8 mouse cellular contexts compared by ENCODE assay signal in the genomic region with DNA sequence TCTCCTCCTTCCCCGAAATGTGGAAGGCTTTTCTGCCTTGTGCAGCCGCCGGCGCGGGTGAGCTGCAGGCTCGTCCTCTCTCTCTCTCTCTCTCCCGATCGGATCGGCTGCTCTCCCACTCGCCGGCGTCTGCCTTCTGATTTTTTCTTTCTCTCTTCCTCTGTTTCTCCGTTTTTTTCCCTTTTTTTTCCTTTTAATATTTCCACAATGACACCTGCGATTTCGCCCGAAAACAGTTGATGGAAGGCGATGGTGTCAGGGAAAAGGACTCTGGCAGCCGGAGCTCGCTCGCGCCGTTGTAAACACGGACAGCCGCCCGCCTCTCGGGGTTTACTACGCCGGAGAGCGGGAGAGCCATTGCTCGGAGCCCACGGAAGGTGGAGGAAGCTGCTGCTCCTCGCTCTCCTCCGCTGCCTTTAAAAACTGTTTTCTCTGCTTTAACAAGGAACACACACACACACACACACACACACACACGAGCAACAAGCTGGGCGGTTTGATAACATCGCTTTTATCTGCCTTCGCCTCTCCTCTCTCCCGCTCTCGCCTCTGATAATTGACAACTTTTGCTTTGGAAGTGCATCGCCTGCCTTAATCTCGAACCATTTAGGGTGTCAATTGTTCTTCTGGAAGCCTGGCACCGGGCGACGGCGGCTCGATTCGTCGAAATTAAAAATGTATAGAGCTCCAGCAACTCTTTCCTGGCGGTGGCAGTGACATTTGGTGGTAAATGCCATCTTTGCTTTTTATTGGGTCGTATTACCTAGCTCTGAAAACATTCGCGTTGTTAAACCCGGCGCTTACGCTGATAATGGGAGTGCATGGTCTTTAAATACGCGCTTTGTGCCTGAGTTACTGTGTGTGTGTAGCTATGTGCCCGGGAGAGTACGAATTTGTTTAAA. TPM values are rescaled to one million over a fixed set of nuclear protein-coding genes. Genes with fewer than 3 reads are reported as not detected.
DNase-seq lines count a peak whose midpoint lies in the region; ATAC-seq and TF ChIP-seq lines count a peak whose summit lies in the region.

No protein-coding gene starts in this region.

- H3K4me2 ChIP-seq in forebrain, embryonic 16.5 days (ENCODE audit: low read length): peak overlapping the region; percentile 71
- peak overlapping the region; percentile 81 for H3K4me2 ChIP-seq in intestine, embryonic 15.5 days (replicated peaks)
- peak overlapping the region; percentile 69 for H3K4me2 ChIP-seq in liver, embryonic 12.5 days

- H3K27me3 ChIP-seq in forebrain, embryonic 16.5 days (replicated peaks; ENCODE audit: control insufficient read depth, insufficient read depth, low read length): no peaks in the 10 kb centered on the region
- H3K27me3 ChIP-seq in intestine, embryonic 15.5 days (replicated peaks): no peaks in the 10 kb centered on the region
- peaks cover 4% of the 10 kb centered on the region; the same call in 1 of the 2 replicates for H3K27me3 ChIP-seq in liver, embryonic 12.5 days (replicated peaks)

- peaks cover 35% of the 10 kb centered on the region for H3K4me1 ChIP-seq in bone marrow macrophage, adult 2 months (ENCODE audit: control insufficient read depth, insufficient read depth, low read length)
- H3K4me1 ChIP-seq in forebrain, embryonic 16.5 days (replicated peaks; ENCODE audit: control insufficient read depth, insufficient read depth, low read length): peaks cover 36% of the 10 kb centered on the region
- peaks cover 16% of the 10 kb centered on the region for H3K4me1 ChIP-seq in intestine, embryonic 15.5 days (replicated peaks)
- peaks cover 69% of the 10 kb centered on the region for H3K4me1 ChIP-seq in liver, embryonic 12.5 days

- TF ChIP-seq POLR2A in bone marrow macrophage, adult 2 months (IDR thresholded peaks at IDR 0.05; ENCODE audit: borderline replicate concordance, low read depth, low read length): no peak

- 0 out of 2 replicates have a peak, but pooled peaks have one; percentile 6 for ATAC-seq in forebrain, embryonic 16.5 days
- 0 out of 2 replicates have a peak, but pooled peaks have one; percentile 8 for ATAC-seq in intestine, embryonic 15.5 days
- peak; percentile 19; the same call in 1 of the 2 replicates for ATAC-seq in liver, embryonic 12.5 days

- peak overlapping the region; percentile 89 for H3K9ac ChIP-seq in forebrain, embryonic 16.5 days (replicated peaks; ENCODE audit: low read depth, low read length)
- H3K9ac ChIP-seq in intestine, embryonic 15.5 days: peak overlapping the region; percentile 82
- H3K9ac ChIP-seq in liver, embryonic 12.5 days: peak overlapping the region; percentile 97

- H3K9me3 ChIP-seq in forebrain, embryonic 16.5 days (ENCODE audit: control insufficient read depth, low read length): no peaks in the 10 kb centered on the region
- no peaks in the 10 kb centered on the region for H3K9me3 ChIP-seq in intestine, embryonic 15.5 days
- H3K9me3 ChIP-seq in liver, embryonic 12.5 days (replicated peaks): no peaks in the 10 kb centered on the region

- H3K27ac ChIP-seq in bone marrow macrophage, adult 2 months (ENCODE audit: insufficient read depth, low read depth, low read length): peak overlapping the region; percentile 45
- H3K27ac ChIP-seq in forebrain, embryonic 16.5 days (ENCODE audit: low read length): peak overlapping the region; percentile 97
- peak overlapping the region; percentile 91 for H3K27ac ChIP-seq in intestine, embryonic 15.5 days
- peak overlapping the region; percentile 95 for H3K27ac ChIP-seq in liver, embryonic 12.5 days

- peak; percentile 31 to 38 for DNase-seq in frontal cortex, postnatal 36 days (ENCODE audit: low spot score in 2 of 2)
- no peak for DNase-seq in frontal cortex, postnatal 25 days (ENCODE audit: low spot score in 2 of 2)
- peak; percentile 68 for DNase-seq in neural tube, embryonic 10.5 days (ENCODE audit: extremely low spot score, low spot score)
- peak; percentile 50 for DNase-seq in thymus, postnatal 0 days (ENCODE audit: low spot score)

- H3K36me3 ChIP-seq in forebrain, embryonic 16.5 days (ENCODE audit: control insufficient read depth, insufficient read depth): no peaks in the 10 kb centered on the region
- H3K36me3 ChIP-seq in intestine, embryonic 15.5 days: no peaks in the 10 kb centered on the region
- H3K36me3 ChIP-seq in liver, embryonic 12.5 days: peaks cover 7% of the 10 kb centered on the region; the same call in 1 of the 2 replicates

- peak overlapping the region; percentile 82 for H3K4me3 ChIP-seq in bone marrow macrophage, adult 2 months (ENCODE audit: insufficient read depth, low read length)
- H3K4me3 ChIP-seq in forebrain, embryonic 16.5 days (replicated peaks; ENCODE audit: low read length): peak overlapping the region; percentile 89
- H3K4me3 ChIP-seq in intestine, embryonic 15.5 days (replicated peaks): peak overlapping the region; percentile 76
- H3K4me3 ChIP-seq in liver, embryonic 12.5 days: peak overlapping the region; percentile 94

- TF ChIP-seq CTCF in bone marrow macrophage, adult 2 months (IDR thresholded peaks at IDR 0.05; ENCODE audit: low read depth, low read length): no peak

- under 1% methylated on average over 58 of the region's 59 CpGs for WGBS in forebrain, embryonic 16.5 days
- 1% methylated on average over 59 of the region's 59 CpGs for WGBS in intestine, embryonic 15.5 days
- under 1% methylated on average over 59 of the region's 59 CpGs for WGBS in liver, embryonic 12.5 days (ENCODE audit: insufficient replicate concordance)

RNA-seq across cellular contexts. Expression of a gene that starts 0.9 kb away (rescaled TPM):
- polyA plus RNA-seq in bone marrow macrophage, adult 2 months (2012; ENCODE audit: insufficient read depth, insufficient read length, missing spikeins): 25.5 and 31.9 TPM in 2 replicates
- 24.9 and 25.8 TPM in 2 replicates for polyA plus RNA-seq in forebrain, embryonic 16.5 days (2015; fragmentation: Nextera tagmentation; extraction: Ambion mirVana)
- 9.7 and 10.0 TPM in 2 replicates for polyA plus RNA-seq in intestine, embryonic 15.5 days (2015; fragmentation: Nextera tagmentation; extraction: Ambion mirVana)
- 13.0 and 13.8 TPM in 2 replicates for polyA plus RNA-seq in liver, embryonic 12.5 days (2016; fragmentation: Nextera tagmentation; extraction: Ambion mirVana)
- 12.4 and 16.6 TPM in 2 replicates for polyA plus RNA-seq in thymus, postnatal 0 days (2015; fragmentation: Nextera tagmentation; extraction: Ambion mirVana)

Comparison
In these comparisons a context has a peak if more than half of its experiments do, and no peak if none do; other contexts are left out.
1. DNase-seq: peak in frontal cortex, postnatal 36 days (2 of 2), neural tube, embryonic 10.5 days (single experiment) and thymus, postnatal 0 days (single experiment); none in frontal cortex, postnatal 25 days (0 of 2).
2. H3K27ac ChIP-seq: peak in every context shown above with its lines; median percentile 97 in forebrain, embryonic 16.5 days; 95 in liver, embryonic 12.5 days; 91 in intestine, embryonic 15.5 days; 45 in bone marrow macrophage, adult 2 months.
3. Peak in every context shown above with its lines, with median percentiles within 50 percentile points of each other: H3K4me3 ChIP-seq, ATAC-seq, H3K4me2 ChIP-seq and H3K9ac ChIP-seq.